Mouse (Mus musculus) liver, postnatal 0 days (tissue): ENCODE measurements around the gene Gm47791. TPM values are rescaled to one million over a fixed set of nuclear protein-coding genes. Genes with fewer than 3 reads are reported as not detected.

Source experiments
- ATAC-seq: fragments of 200-750 bp; cut with Nextera tagmentation; 2 replicates; pipeline ENCODE4 v1.8.0; 2017; ENCODE audit warnings: mild to moderate bottlenecking, moderate library complexity
- DNase-seq: peaks from one replicate; pipeline ENCODE4 v3.0.0-alpha.2; 2016
- H3K27ac ChIP-seq: fragments of 300-500 bp; sonication (generic); 2 replicates; pipeline ENCODE4 v1.5.1; 2014; ENCODE audit warnings: antibody characterized with exemption, moderate library complexity, mild to moderate bottlenecking, low read depth
- H3K27me3 ChIP-seq: fragments of 300-500 bp; sonication (generic); 2 replicates; pipeline ENCODE4 v1.6.1; 2014; ENCODE audit warnings: low read length, control low read depth, mixed read lengths; ENCODE audit not compliant: insufficient read depth
- H3K36me3 ChIP-seq: fragments of 300-500 bp; sonication (generic); replicated peaks from 2 replicates; pipeline ENCODE4 v1.6.1; 2014; ENCODE audit warnings: mild to moderate bottlenecking, control low read depth, low read length, moderate library complexity, mixed read lengths; ENCODE audit not compliant: insufficient read depth
- H3K4me1 ChIP-seq: fragments of 300-500 bp; sonication (generic); 2 replicates; pipeline ENCODE4 v1.6.1; 2014; ENCODE audit warnings: antibody characterized with exemption, mild to moderate bottlenecking, control low read depth; ENCODE audit not compliant: insufficient read depth
- H3K4me2 ChIP-seq: fragments of 300-500 bp; sonication (generic); 2 replicates; pipeline ENCODE4 v1.6.1; 2014; ENCODE audit warnings: low read depth, mild to moderate bottlenecking, low read length, moderate library complexity, mixed read lengths
- H3K4me3 ChIP-seq: fragments of 300-500 bp; sonication (generic); 2 replicates; pipeline ENCODE4 v1.5.1; 2014; ENCODE audit warnings: low read depth, low read length
- H3K9ac ChIP-seq: fragments of 300-500 bp; sonication (generic); replicated peaks from 2 replicates; pipeline ENCODE4 v1.6.1; 2014; ENCODE audit warnings: mild to moderate bottlenecking, moderate library complexity
- H3K9me3 ChIP-seq: fragments of 300-500 bp; sonication (generic); 2 replicates; pipeline ENCODE4 v1.6.1; 2016; ENCODE audit warnings: mild to moderate bottlenecking, control low read depth, low read length, mixed read lengths
- CTCF ChIP-seq: sonication (generic); IDR thresholded peaks from 2 replicates; pipeline ENCODE4 v1.5.1; 2016; ENCODE audit warnings: antibody characterized with exemption, low read depth
- EP300 ChIP-seq: IDR thresholded peaks from 2 replicates; pipeline ENCODE4 v1.6.1; 2016; ENCODE audit warnings: antibody characterized with exemption, low read depth, mild to moderate bottlenecking
- WGBS: fragments of 180-500 bp; shearing (Covaris S2); extraction: QIAGEN DNeasy Blood & Tissue Kit; methylation state at CpG from one replicate; pipeline ENCODE4 v1.1.7; 2014; ENCODE audit not compliant: insufficient replicate concordance; 5-methylcytosine and 5-hydroxymethylcytosine counted together
- polyA plus RNA-seq: library from polyadenylated mRNA; unstranded; fragments of >200 nt; fragmentation: Nextera tagmentation; extraction: Ambion mirVana; gene quantifications from 2 replicates; pipeline ENCODE4 v1.2.1, GENCODE M21; 2015

Gene Gm47791
- polyA plus RNA-seq, 1 experiment from 2014 or later: not detected

DNA sequence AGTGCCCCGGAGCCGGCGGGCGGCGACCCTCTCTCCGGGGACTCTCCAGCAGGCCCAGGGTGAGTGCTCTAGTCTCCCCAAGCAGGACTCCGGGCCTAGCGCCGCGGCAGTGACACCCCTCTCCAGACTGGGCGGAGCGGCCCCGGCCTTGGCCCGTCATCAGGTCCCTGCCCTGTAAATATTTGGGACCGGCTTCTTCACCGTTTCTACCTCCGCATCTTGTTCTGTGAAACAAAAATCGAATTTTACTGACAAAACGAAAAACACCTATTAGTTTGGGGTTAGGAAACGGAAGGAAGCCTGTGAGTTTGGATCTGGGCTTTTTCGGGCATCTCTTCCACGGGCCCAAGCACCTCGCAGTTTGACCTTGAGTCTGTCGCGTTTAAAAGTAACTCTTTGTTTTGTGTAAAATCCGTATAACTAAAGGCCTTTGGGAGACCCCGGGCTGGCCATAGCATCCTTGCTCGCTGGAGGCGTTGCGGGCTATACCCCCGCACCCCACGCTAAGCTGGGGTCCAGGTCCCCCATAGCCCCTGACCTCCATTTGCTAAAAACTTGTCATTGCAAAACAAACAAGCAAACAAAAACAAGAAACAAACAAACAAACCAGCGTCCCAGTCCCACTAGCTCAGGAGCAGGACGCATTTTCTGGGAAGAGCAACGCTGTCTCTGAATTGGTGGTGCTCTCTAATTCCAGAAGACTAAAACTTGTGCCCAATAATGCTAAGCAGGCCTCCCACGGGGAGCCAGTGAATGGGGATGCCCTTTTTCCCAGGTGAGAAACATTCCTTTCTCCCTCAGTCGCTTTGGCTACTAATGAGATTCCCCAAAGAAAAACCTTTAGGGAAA, 45.8 kb downstream of the Gm47791 start:
- no peak for DNase-seq
- 3% methylated on average over 37 of the region's 37 CpGs for WGBS
- H3K4me2 ChIP-seq: peak overlapping the region; percentile 81

DNA sequence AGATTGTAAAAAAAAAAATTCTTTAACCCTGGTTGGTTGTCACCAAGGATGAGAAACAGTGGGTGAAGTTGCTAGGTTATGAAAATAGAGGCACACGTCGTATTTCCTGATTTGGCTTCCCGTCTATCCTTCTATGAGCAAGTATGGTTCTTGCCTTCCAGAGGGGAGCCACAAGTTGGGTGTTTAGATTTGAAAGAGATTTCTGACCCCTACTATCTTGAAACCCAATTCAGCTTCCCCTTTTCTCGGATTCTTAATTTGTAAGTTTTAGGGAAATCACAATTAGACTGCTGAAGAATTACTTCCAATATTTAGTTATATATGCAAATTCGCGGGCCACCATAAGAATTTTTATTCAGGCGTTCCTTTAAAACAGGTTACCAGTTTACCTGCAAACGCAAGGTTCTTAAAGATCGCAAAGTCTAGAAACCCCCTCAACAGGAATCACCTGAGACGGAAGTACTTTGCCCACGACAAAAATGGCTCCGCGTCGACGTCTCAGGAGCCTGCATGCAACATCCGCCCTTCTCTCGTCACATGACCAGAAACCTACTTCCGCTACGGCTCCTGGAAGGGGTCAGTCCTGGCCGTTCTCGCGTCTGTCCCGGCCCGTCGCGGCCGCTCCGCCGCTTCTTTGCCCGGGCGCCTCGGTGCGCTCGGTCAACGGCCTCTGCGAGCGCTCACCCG, 46.6 kb downstream of the Gm47791 start, which contains the start of gene Mff:
TSS of gene Mff (plus strand) at position 552 of the 687 bp plus-strand sequence.
- peak within 1 kb of the TSS; percentile 97 for H3K9ac ChIP-seq
- peaks cover 16% of the 10 kb centered on the region for H3K4me1 ChIP-seq
- TF ChIP-seq CTCF (no peak), EP300 (no peak; the same call in 1 of the 2 replicates)
- WGBS: 8% methylated on average over 38 of the region's 38 CpGs
- DNase-seq (peak; percentile 94), ATAC-seq (peak; percentile 99)
- no peaks in the 10 kb centered on the region for H3K9me3 ChIP-seq
- peak within 1 kb of the TSS; percentile 97 for H3K27ac ChIP-seq
- H3K36me3 ChIP-seq: peaks cover 15% of the 10 kb centered on the region
- H3K27me3 ChIP-seq: 0 out of 2 replicates have a peak, but pooled peaks cover 3% of the 10 kb centered on the region
- peak within 1 kb of the TSS; percentile 92 for H3K4me3 ChIP-seq
- H3K4me2 ChIP-seq: peak within 1 kb of the TSS; percentile 81

More for the DNA sequence above, 45.8 kb downstream of the Gm47791 start:
- peaks cover 16% of the 10 kb centered on the region for H3K4me1 ChIP-seq
- peak; percentile 99 for ATAC-seq
- H3K9ac ChIP-seq: peak overlapping the region; percentile 97
- H3K4me3 ChIP-seq: peak overlapping the region; percentile 92
- no peaks in the 10 kb centered on the region for H3K9me3 ChIP-seq
- no peak for TF ChIP-seq CTCF
- TF ChIP-seq EP300: no peak; the same call in 1 of the 2 replicates
- H3K27ac ChIP-seq: peak overlapping the region; percentile 97
- 0 out of 2 replicates have a peak, but pooled peaks cover 3% of the 10 kb centered on the region for H3K27me3 ChIP-seq
- peaks cover 23% of the 10 kb centered on the region for H3K36me3 ChIP-seq

Other genes starting within 250 kb of the Gm47791 start
- gene Col4a4, start 184.4 kb downstream of the Gm47791 start, polyA plus RNA-seq: 0.28 and 0.31 TPM in 2 replicates
- 0.22 and 0.27 TPM in 2 replicates for gene Col4a3, start 184.3 kb downstream of the Gm47791 start, polyA plus RNA-seq
- gene Mff, start 46.4 kb downstream of the Gm47791 start, polyA plus RNA-seq: 125 and 130 TPM in 2 replicates
- not detected in 2 replicates for gene Tm4sf20, start 2.8 kb downstream of the Gm47791 start, polyA plus RNA-seq
- 12.2 and 14.2 TPM in 2 replicates for gene Agfg1, start 68.2 kb upstream of the Gm47791 start, polyA plus RNA-seq
- not detected in 2 replicates for gene A030005L19Rik, start 142.1 kb upstream of the Gm47791 start, polyA plus RNA-seq
- gene A030014E15Rik, start 153.7 kb upstream of the Gm47791 start, polyA plus RNA-seq: not detected in 2 replicates
- gene Gm6217, start 160.2 kb upstream of the Gm47791 start, polyA plus RNA-seq: not detected in 2 replicates
- not detected in 2 replicates for gene A030003K21Rik, start 172.1 kb upstream of the Gm47791 start, polyA plus RNA-seq
- gene Gm7544, start 184.8 kb upstream of the Gm47791 start, polyA plus RNA-seq: not detected in 2 replicates
- not detected in 2 replicates for gene Gm47955, start 189.0 kb upstream of the Gm47791 start, polyA plus RNA-seq
- gene Gm47959, start 229.3 kb upstream of the Gm47791 start, polyA plus RNA-seq: not detected in 2 replicates